Mouse (Mus musculus) spleen, adult 2 months (tissue): ENCODE measurements around the gene Trpc7.

Experiments
- CTCF ChIP-seq: fragments of 200-500 bp; IDR thresholded peaks from 2 replicates; pipeline ENCODE4 v1.5.1; 2011; ENCODE audit warnings: mild to moderate bottlenecking, inconsistent platforms; ENCODE audit not compliant: insufficient read depth, insufficient read length, insufficient replicate concordance; ENCODE audit errors: extremely low read depth
- POLR2A ChIP-seq: fragments of 200-500 bp; IDR thresholded peaks from 2 replicates; pipeline ENCODE4 v1.6.1; 2011; ENCODE audit warnings: low read depth, low read length, inconsistent platforms

DNA sequence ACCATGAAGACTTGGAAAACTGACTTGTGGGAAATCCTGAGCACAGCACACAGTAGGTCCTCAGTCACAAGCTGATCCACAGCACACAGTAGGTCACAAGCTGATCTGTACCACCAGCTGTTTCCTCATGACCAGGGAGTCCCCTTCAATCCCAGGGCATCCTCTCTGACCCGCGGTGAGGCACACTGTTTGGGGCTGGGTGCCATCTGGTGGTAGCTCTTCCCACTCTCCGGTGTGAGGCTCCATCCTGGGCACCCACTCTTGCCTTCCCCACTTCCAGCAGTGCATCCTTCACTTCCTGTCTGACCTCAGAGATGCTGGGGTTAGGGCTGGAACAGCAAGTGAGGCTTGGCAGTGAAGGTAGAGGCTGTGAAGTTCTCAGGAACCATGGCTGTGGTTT, 123.2 kb downstream of the Trpc7 start:
- TF ChIP-seq CTCF (no peak), POLR2A (no peak)
